Mouse (Mus musculus) testis, adult 2 months (tissue): ENCODE data around the gene Arl5c.

Experiments used
- CTCF ChIP-seq: fragments of 200-500 bp; IDR thresholded peaks from 2 replicates; pipeline ENCODE4 v1.5.1; 2012; ENCODE audit warnings: low read depth, mild to moderate bottlenecking, inconsistent platforms, low read length, moderate library complexity; ENCODE audit not compliant: control insufficient read depth, insufficient read depth, insufficient replicate concordance
- POLR2A ChIP-seq: fragments of 200-500 bp; IDR thresholded peaks from 2 replicates; pipeline ENCODE4 v1.6.1; 2012; ENCODE audit warnings: low read depth, mild to moderate bottlenecking, inconsistent platforms, low read length, moderate library complexity; ENCODE audit not compliant: control insufficient read depth

GRCm38 (mm10) chr11:97960907-97961306 is 35.1 kb downstream of the Arl5c start:
- peak; percentile 43; the same call in 1 of the 2 replicates for TF ChIP-seq CTCF
- no peak for TF ChIP-seq POLR2A
